Comparison of ENCODE assay signal across 34 mouse cellular contexts in the genomic region with DNA sequence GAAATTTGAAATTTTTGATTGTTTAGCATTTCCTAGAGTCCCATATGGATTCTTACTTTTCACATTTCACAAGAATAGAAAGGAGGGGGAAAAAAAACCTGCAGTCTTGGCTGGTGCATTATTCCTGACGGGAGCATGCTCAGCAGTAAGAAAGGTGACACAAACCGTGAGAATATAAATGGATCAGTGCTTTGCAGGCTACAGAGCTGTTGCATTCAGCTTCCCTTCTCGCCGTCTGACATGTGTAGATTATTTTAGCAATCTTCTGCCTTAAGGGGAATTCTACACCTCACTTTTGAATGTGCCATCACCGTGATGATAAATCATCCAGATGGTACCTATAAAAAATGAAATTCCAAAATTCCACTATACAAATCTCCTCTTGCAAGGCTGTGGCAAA. TPM values are rescaled to one million over a fixed set of nuclear protein-coding genes. Genes with fewer than 3 reads are reported as not detected.
"Had no signal": no experiment of that assay in that cellular context is flagged by ENCODE, and none has a peak within 500 bp of the region (broad histone marks: within the 10 kb centered on the region; RNA-seq: fewer than 3 reads in every experiment).

No protein-coding gene starts in this region.

- H3K27ac ChIP-seq: left cerebral cortex, adult 2 months; limb, embryonic 10.5 days; limb, embryonic 13.5 days; liver, embryonic 12.5 days; liver, embryonic 15.5 days; lung, embryonic 15.5 days; midbrain, embryonic 10.5 days; midbrain, embryonic 13.5 days; neural tube, embryonic 13.5 days had no signal

- ATAC-seq: intestine, embryonic 16.5 days; liver, embryonic 12.5 days; midbrain, embryonic 13.5 days; midbrain, embryonic 16.5 days had no signal

- H3K27me3 ChIP-seq: limb, embryonic 13.5 days; liver, embryonic 12.5 days; liver, embryonic 15.5 days; lung, embryonic 15.5 days; megakaryocyte, embryonic 14.5 days; midbrain, embryonic 13.5 days; neural tube, embryonic 13.5 days had no signal

- H3K4me3 ChIP-seq: left cerebral cortex, adult 2 months; limb, embryonic 10.5 days; limb, embryonic 13.5 days; liver, embryonic 12.5 days; liver, embryonic 15.5 days; lung, embryonic 15.5 days; megakaryocyte, embryonic 14.5 days; midbrain, embryonic 10.5 days; midbrain, embryonic 13.5 days; myocyte; neural tube, embryonic 13.5 days had no signal

- H3K4me2 ChIP-seq: limb, embryonic 13.5 days; liver, embryonic 12.5 days; liver, embryonic 15.5 days; lung, embryonic 15.5 days; midbrain, embryonic 13.5 days; neural tube, embryonic 13.5 days had no signal

- H3K9me3 ChIP-seq: limb, embryonic 10.5 days; limb, embryonic 13.5 days; liver, embryonic 12.5 days; liver, embryonic 15.5 days; lung, embryonic 15.5 days; megakaryocyte, embryonic 14.5 days; midbrain, embryonic 10.5 days; midbrain, embryonic 13.5 days; neural tube, embryonic 13.5 days had no signal

- DNase-seq: kidney, adult 18-20 months; kidney, adult 9 months; kidney, postnatal 14 days; kidney, postnatal 4 days; liver; lung, adult 18-20 months; lung, postnatal 10 days; lung, postnatal 36 days; retina, postnatal 1 day; thymus, adult 2 months; thymus, postnatal 14 days; thymus, postnatal 4 days had no signal

- H3K9ac ChIP-seq: limb, embryonic 13.5 days; liver, embryonic 12.5 days; liver, embryonic 15.5 days; lung, embryonic 15.5 days; midbrain, embryonic 13.5 days; neural tube, embryonic 13.5 days had no signal

- H3K36me3 ChIP-seq: limb, embryonic 10.5 days; limb, embryonic 13.5 days; liver, embryonic 12.5 days; liver, embryonic 15.5 days; lung, embryonic 15.5 days; midbrain, embryonic 10.5 days; midbrain, embryonic 13.5 days; neural tube, embryonic 13.5 days had no signal

- H3K4me1 ChIP-seq: limb, embryonic 10.5 days; limb, embryonic 13.5 days; liver, embryonic 12.5 days; liver, embryonic 15.5 days; lung, embryonic 15.5 days; megakaryocyte, embryonic 14.5 days; midbrain, embryonic 10.5 days; midbrain, embryonic 13.5 days; neural tube, embryonic 13.5 days had no signal

RNA-seq across cellular contexts. Expression of a gene that starts 55.3 kb away (rescaled TPM):
- total RNA-seq: layer of hippocampus, adult 18-20 months; layer of hippocampus, postnatal 14 days; left cerebral cortex, adult 2 months; left cerebral cortex, postnatal 14 days; monocyte, adult 5-6 weeks; neutrophil, adult 5-6 weeks had no signal
- polyA plus RNA-seq: intestine, embryonic 16.5 days; kidney, embryonic 16.5 days; limb, embryonic 10.5 days; limb, embryonic 13.5 days; liver, embryonic 12.5 days; liver, embryonic 15.5 days; lung, embryonic 15.5 days; midbrain, embryonic 10.5 days; midbrain, embryonic 13.5 days; midbrain, embryonic 16.5 days; myocyte; neural tube, embryonic 13.5 days; small intestine, adult 2 months; spleen, adult 2 months; stomach, embryonic 16.5 days had no signal
